15 mouse cellular contexts compared by ENCODE assay signal in genomic region chr6:127177962-127178361, GRCm38 (mm10). TPM values are rescaled to one million over a fixed set of nuclear protein-coding genes. Genes with fewer than 3 reads are reported as not detected.
DNase-seq lines count a peak whose midpoint lies in the region; ATAC-seq and TF ChIP-seq lines count a peak whose summit lies in the region.
"Had no signal": no experiment of that assay in that cellular context is flagged by ENCODE, and none has a peak within 500 bp of the region (broad histone marks: within the 10 kb centered on the region; RNA-seq: fewer than 3 reads in every experiment).

No protein-coding gene starts in this region.

- TF ChIP-seq POLR2A in thymus, adult 2 months (IDR thresholded peaks at IDR 0.05; ENCODE audit: control insufficient read depth, extremely low read depth, insufficient read depth, low read length, poor library complexity): no peak

- no peaks in the 10 kb centered on the region for H3K9me3 ChIP-seq in heart, embryonic 13.5 days
- no peaks in the 10 kb centered on the region for H3K9me3 ChIP-seq in lung, embryonic 16.5 days (ENCODE audit: control insufficient read depth, low read length)
- H3K9me3 ChIP-seq: neural tube, embryonic 12.5 days had no signal

- DNase-seq in heart, adult 8-10 months (ENCODE audit: low spot score): no peak
- no peak for DNase-seq in lung, adult 18-20 months
- peak; percentile 24 for DNase-seq in thymus, adult 2 months
- no peak for DNase-seq in right cerebral cortex, postnatal 14 days
- no peak for DNase-seq in urinary bladder, postnatal 4 days (ENCODE audit: low spot score in 2 of 2)
- DNase-seq: adrenal gland, postnatal 10 days; kidney, postnatal 14 days; right cerebral cortex, postnatal 4 days had no signal

- peak overlapping the region; percentile 45; the same call in 1 of the 2 replicates for H3K27ac ChIP-seq in heart, embryonic 13.5 days (replicated peaks)
- H3K27ac ChIP-seq in lung, embryonic 16.5 days (ENCODE audit: low read length): peak overlapping the region; percentile 5; the same call in 1 of the 2 replicates
- H3K27ac ChIP-seq in thymus, adult 2 months (ENCODE audit: control insufficient read depth, insufficient read depth, low read length): no peak overlapping the region
- H3K27ac ChIP-seq: macrophage; neural tube, embryonic 12.5 days had no signal

- 68% methylated on average over 7 of the region's 7 CpGs for WGBS in heart, embryonic 13.5 days
- 57% methylated on average over 7 of the region's 7 CpGs for WGBS in lung, embryonic 16.5 days
- 7% methylated on average over 7 of the region's 7 CpGs for WGBS in thymus, adult 2 months

- peaks cover 40% of the 10 kb centered on the region for H3K4me1 ChIP-seq in heart, embryonic 13.5 days
- no peaks in the 10 kb centered on the region for H3K4me1 ChIP-seq in lung, embryonic 16.5 days (replicated peaks; ENCODE audit: control insufficient read depth, insufficient read depth, low read length)
- peaks cover 10% of the 10 kb centered on the region for H3K4me1 ChIP-seq in thymus, adult 2 months (replicated peaks; ENCODE audit: control insufficient read depth, insufficient read depth, low read length)

- H3K9ac ChIP-seq in heart, embryonic 13.5 days: no peak overlapping the region
- H3K9ac ChIP-seq in lung, embryonic 16.5 days (ENCODE audit: low read length): no peak overlapping the region
- H3K9ac ChIP-seq: neural tube, embryonic 12.5 days had no signal

- no peak for TF ChIP-seq CTCF in thymus, adult 2 months (IDR thresholded peaks at IDR 0.05; ENCODE audit: borderline replicate concordance, control insufficient read depth, extremely low read depth, insufficient read depth, low read length, poor library complexity)

- ATAC-seq in heart, embryonic 13.5 days (ENCODE audit: extremely low read depth, insufficient number of reproducible peaks, low FRiP score, low TSS enrichment): no peak
- ATAC-seq in lung, embryonic 16.5 days (ENCODE audit: low read depth): peak; percentile 51
- ATAC-seq in hematopoietic stem cell, adult 5-6 weeks (replicated peaks in 1 of 2; ENCODE audit: insufficient read depth in 1 of 2, low FRiP score in 2 of 2, low TSS enrichment in 1 of 2, low read depth in 1 of 2, poor library complexity in 2 of 2, severe bottlenecking in 2 of 2): peak; percentile 61 to 77
- ATAC-seq: forebrain, embryonic 16.5 days; Patski had no signal

- no peaks in the 10 kb centered on the region; the same call in 1 of the 2 replicates for H3K27me3 ChIP-seq in heart, embryonic 13.5 days (replicated peaks)
- H3K27me3 ChIP-seq in lung, embryonic 16.5 days (ENCODE audit: control insufficient read depth, insufficient read depth, low read depth, low read length): no peaks in the 10 kb centered on the region
- no peaks in the 10 kb centered on the region for H3K27me3 ChIP-seq in thymus, adult 2 months (ENCODE audit: control insufficient read depth, insufficient read depth, low read length)
- H3K27me3 ChIP-seq: neural tube, embryonic 12.5 days; Patski had no signal

- no peaks in the 10 kb centered on the region for H3K36me3 ChIP-seq in heart, embryonic 13.5 days
- H3K36me3 ChIP-seq in lung, embryonic 16.5 days (ENCODE audit: control insufficient read depth, insufficient read depth, low read length): no peaks in the 10 kb centered on the region
- H3K36me3 ChIP-seq in thymus, adult 2 months (ENCODE audit: control insufficient read depth, insufficient read depth, low read length): no peaks in the 10 kb centered on the region
- H3K36me3 ChIP-seq: neural tube, embryonic 12.5 days had no signal

- no peak overlapping the region for H3K4me3 ChIP-seq in heart, embryonic 13.5 days
- no peak overlapping the region for H3K4me3 ChIP-seq in lung, embryonic 16.5 days (ENCODE audit: low read length)
- no peak overlapping the region for H3K4me3 ChIP-seq in thymus, adult 2 months (ENCODE audit: control insufficient read depth, insufficient read depth, low read length)
- H3K4me3 ChIP-seq: neural tube, embryonic 12.5 days had no signal

- no peak overlapping the region for H3K4me2 ChIP-seq in heart, embryonic 13.5 days
- no peak overlapping the region for H3K4me2 ChIP-seq in lung, embryonic 16.5 days (ENCODE audit: low read depth, low read length)

RNA-seq across cellular contexts. Expression of gene Ccnd2, which starts 26.0 kb away (rescaled TPM):
- 583 and 638 TPM in 2 replicates for polyA plus RNA-seq in heart, embryonic 13.5 days (2015; fragmentation: Nextera tagmentation; extraction: Ambion mirVana)
- total RNA-seq in heart, adult 8-10 months (2022): 100 to 1,000 TPM; 113 to 158 (median 137) TPM
- polyA plus RNA-seq in lung, embryonic 16.5 days (2015; fragmentation: Nextera tagmentation; extraction: Ambion mirVana): 458 and 500 TPM in 2 replicates
- 57.3 and 129 TPM in 2 replicates for total RNA-seq in hematopoietic stem cell, adult 5-6 weeks (2017)
- 73.0 and 74.1 TPM in 2 replicates for polyA plus RNA-seq in thymus, adult 2 months (2012; rRNA removed)
